19 mouse cellular contexts compared by ENCODE assay signal in the genomic region with DNA sequence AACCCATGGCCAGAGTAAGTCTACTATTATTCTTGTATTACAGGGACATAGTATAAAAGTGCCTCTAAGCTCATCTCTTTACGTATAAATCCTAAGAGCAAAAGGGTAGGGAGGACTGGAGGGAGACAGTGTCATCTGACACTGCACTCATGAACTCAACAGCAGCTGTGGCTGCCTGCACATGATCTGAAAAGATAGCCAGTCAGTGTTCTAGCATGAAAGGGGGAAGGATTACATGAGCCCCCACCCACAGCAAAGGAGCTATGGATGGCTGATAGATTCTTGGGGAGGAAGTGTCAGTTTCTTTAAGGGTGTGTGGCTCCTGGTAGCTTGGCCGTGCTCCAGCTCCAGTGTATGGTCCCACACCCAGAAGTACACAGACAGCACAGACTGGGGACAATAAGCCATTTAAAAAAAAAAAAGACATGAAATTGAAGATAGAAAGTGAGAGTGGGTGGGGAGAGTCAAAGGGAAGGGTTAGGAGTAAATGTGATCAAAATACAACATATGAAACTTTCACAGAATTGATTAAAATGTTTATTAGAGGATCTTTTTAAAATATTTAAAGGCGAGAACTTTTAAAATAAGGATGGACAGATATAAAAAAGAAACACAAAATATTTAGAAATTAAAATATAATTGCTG. TPM values are rescaled to one million over a fixed set of nuclear protein-coding genes. Genes with fewer than 3 reads are reported as not detected.
DNase-seq lines count a peak whose midpoint lies in the region; ATAC-seq lines count a peak whose summit lies in the region.
"Had no signal": no experiment of that assay in that cellular context is flagged by ENCODE, and none has a peak within 500 bp of the region (broad histone marks: within the 10 kb centered on the region; RNA-seq: fewer than 3 reads in every experiment).

No protein-coding gene starts in this region.

- WGBS in intestine, embryonic 16.5 days = 56% methylated on average over 3 of the region's 3 CpGs
- WGBS in intestine, embryonic 15.5 days = 63% methylated on average over 3 of the region's 3 CpGs
- 49% methylated on average over 3 of the region's 3 CpGs for WGBS in lung, embryonic 16.5 days
- WGBS in heart, embryonic 15.5 days = 45% methylated on average over 3 of the region's 3 CpGs
- WGBS in midbrain, embryonic 16.5 days = 77% methylated on average over 3 of the region's 3 CpGs

- peak; percentile 7; the same call in 1 of the 2 replicates for ATAC-seq in intestine, embryonic 16.5 days
- ATAC-seq in intestine, embryonic 15.5 days = no peak
- peak; percentile 36; the same call in 1 of the 2 replicates for ATAC-seq in lung, embryonic 16.5 days (ENCODE audit: low read depth)
- ATAC-seq in heart, embryonic 15.5 days (replicated peaks; ENCODE audit: insufficient number of reproducible peaks, insufficient read depth, low FRiP score, low read depth) = peak; percentile 53; the same call in 1 of the 2 replicates
- ATAC-seq in megakaryocyte progenitor cell, adult 5-6 weeks (replicated peaks; ENCODE audit: poor library complexity) = peak; percentile 80
- ATAC-seq in midbrain, embryonic 16.5 days = no peak
- ATAC-seq: activated CD4-positive, CD25-positive, alpha-beta regulatory T cell, adult 4 months; forebrain, postnatal 0 days had no signal

- DNase-seq in lung, postnatal 36 days = no peak
- no peak for DNase-seq in layer of hippocampus, adult 11-12 months (ENCODE audit: low spot score)
- DNase-seq: adrenal gland, postnatal 25 days; cerebellum, adult 9-10 months; forebrain, postnatal 0 days; gastrocnemius, postnatal 10 days; lung, embryonic 14.5 days; thymus, postnatal 25 days had no signal

- H3K9ac ChIP-seq in intestine, embryonic 16.5 days (ENCODE audit: low read depth, low read length) = no peak overlapping the region
- no peak overlapping the region for H3K9ac ChIP-seq in intestine, embryonic 15.5 days
- H3K9ac ChIP-seq in lung, embryonic 16.5 days (ENCODE audit: low read length) = no peak overlapping the region
- H3K9ac ChIP-seq in heart, embryonic 15.5 days = no peak overlapping the region
- no peak overlapping the region for H3K9ac ChIP-seq in midbrain, embryonic 16.5 days (ENCODE audit: low read depth, low read length)
- H3K9ac ChIP-seq: forebrain, postnatal 0 days; lung, embryonic 14.5 days had no signal

- no peak overlapping the region for H3K27ac ChIP-seq in intestine, embryonic 16.5 days (ENCODE audit: low read length)
- no peak overlapping the region for H3K27ac ChIP-seq in intestine, embryonic 15.5 days
- no peak overlapping the region for H3K27ac ChIP-seq in lung, embryonic 16.5 days (ENCODE audit: low read length)
- peak overlapping the region; percentile 77 for H3K27ac ChIP-seq in heart, embryonic 15.5 days
- no peak overlapping the region for H3K27ac ChIP-seq in midbrain, embryonic 16.5 days (ENCODE audit: low read length)
- H3K27ac ChIP-seq: hindbrain, embryonic 10.5 days; stomach, postnatal 0 days had no signal

- H3K4me1 ChIP-seq in intestine, embryonic 16.5 days (ENCODE audit: control insufficient read depth, insufficient read depth, low read length) = 0 out of 2 replicates have a peak, but pooled peaks cover 4% of the 10 kb centered on the region
- no peaks in the 10 kb centered on the region for H3K4me1 ChIP-seq in intestine, embryonic 15.5 days (replicated peaks)
- no peaks in the 10 kb centered on the region; the same call in 1 of the 2 replicates for H3K4me1 ChIP-seq in lung, embryonic 16.5 days (replicated peaks; ENCODE audit: control insufficient read depth, insufficient read depth, low read length)
- peaks cover 22% of the 10 kb centered on the region for H3K4me1 ChIP-seq in heart, embryonic 15.5 days (replicated peaks)
- H3K4me1 ChIP-seq in midbrain, embryonic 16.5 days (ENCODE audit: control insufficient read depth, insufficient read depth, low read length) = no peaks in the 10 kb centered on the region

- no peaks in the 10 kb centered on the region for H3K36me3 ChIP-seq in intestine, embryonic 16.5 days (ENCODE audit: control insufficient read depth, insufficient read depth, low read length)
- H3K36me3 ChIP-seq in intestine, embryonic 15.5 days = no peaks in the 10 kb centered on the region
- H3K36me3 ChIP-seq in lung, embryonic 16.5 days (ENCODE audit: control insufficient read depth, insufficient read depth, low read length) = no peaks in the 10 kb centered on the region
- H3K36me3 ChIP-seq in heart, embryonic 15.5 days = no peaks in the 10 kb centered on the region
- H3K36me3 ChIP-seq in midbrain, embryonic 16.5 days (ENCODE audit: control insufficient read depth, insufficient read depth, low read length) = no peaks in the 10 kb centered on the region
- H3K36me3 ChIP-seq: hindbrain, embryonic 10.5 days had no signal

- no peaks in the 10 kb centered on the region for H3K27me3 ChIP-seq in intestine, embryonic 16.5 days (replicated peaks; ENCODE audit: control insufficient read depth, insufficient read depth, low read length)
- no peaks in the 10 kb centered on the region for H3K27me3 ChIP-seq in intestine, embryonic 15.5 days (replicated peaks)
- no peaks in the 10 kb centered on the region for H3K27me3 ChIP-seq in lung, embryonic 16.5 days (ENCODE audit: control insufficient read depth, insufficient read depth, low read depth, low read length)
- no peaks in the 10 kb centered on the region for H3K27me3 ChIP-seq in heart, embryonic 15.5 days
- H3K27me3 ChIP-seq in midbrain, embryonic 16.5 days (ENCODE audit: control insufficient read depth, insufficient read depth, low read depth, low read length) = no peaks in the 10 kb centered on the region

- H3K4me2 ChIP-seq in intestine, embryonic 16.5 days (ENCODE audit: low read depth, low read length) = 0 out of 2 replicates have a peak overlapping the region, but pooled peaks have one; percentile 12
- H3K4me2 ChIP-seq in intestine, embryonic 15.5 days (replicated peaks) = no peak overlapping the region
- no peak overlapping the region for H3K4me2 ChIP-seq in lung, embryonic 16.5 days (ENCODE audit: low read depth, low read length)
- peak overlapping the region; percentile 33 for H3K4me2 ChIP-seq in heart, embryonic 15.5 days
- H3K4me2 ChIP-seq in midbrain, embryonic 16.5 days (ENCODE audit: low read length) = no peak overlapping the region
- H3K4me2 ChIP-seq: lung, embryonic 14.5 days; midbrain, embryonic 11.5 days had no signal

- H3K4me3 ChIP-seq in intestine, embryonic 16.5 days (ENCODE audit: low read length) = no peak overlapping the region
- H3K4me3 ChIP-seq in intestine, embryonic 15.5 days (replicated peaks) = no peak overlapping the region
- no peak overlapping the region for H3K4me3 ChIP-seq in lung, embryonic 16.5 days (ENCODE audit: low read length)
- H3K4me3 ChIP-seq in heart, embryonic 15.5 days = no peak overlapping the region
- no peak overlapping the region for H3K4me3 ChIP-seq in midbrain, embryonic 16.5 days (ENCODE audit: low read depth, low read length)
- H3K4me3 ChIP-seq: erythroblast, embryonic 14.5 days; hindbrain, embryonic 10.5 days had no signal

- H3K9me3 ChIP-seq in intestine, embryonic 16.5 days (ENCODE audit: control insufficient read depth, low read length) = no peaks in the 10 kb centered on the region
- no peaks in the 10 kb centered on the region for H3K9me3 ChIP-seq in intestine, embryonic 15.5 days
- no peaks in the 10 kb centered on the region for H3K9me3 ChIP-seq in lung, embryonic 16.5 days (ENCODE audit: control insufficient read depth, low read length)
- no peaks in the 10 kb centered on the region for H3K9me3 ChIP-seq in heart, embryonic 15.5 days (replicated peaks)
- no peaks in the 10 kb centered on the region for H3K9me3 ChIP-seq in midbrain, embryonic 16.5 days (replicated peaks; ENCODE audit: control insufficient read depth, low read length, poor library complexity, severe bottlenecking)
- H3K9me3 ChIP-seq: hindbrain, embryonic 10.5 days had no signal

RNA-seq across cellular contexts. Expression of a gene that starts 22.6 kb away (rescaled TPM):
- not detected in 2 replicates for polyA plus RNA-seq in intestine, embryonic 16.5 days (2015; fragmentation: Nextera tagmentation; extraction: Ambion mirVana)
- polyA plus RNA-seq in intestine, embryonic 15.5 days (2015; fragmentation: Nextera tagmentation; extraction: Ambion mirVana) = not detected in 2 replicates
- 0.26 and 0.69 TPM in 2 replicates for polyA plus RNA-seq in lung, embryonic 16.5 days (2015; fragmentation: Nextera tagmentation; extraction: Ambion mirVana)
- 0.10 and 0.19 TPM in 2 replicates for polyA plus RNA-seq in heart, embryonic 15.5 days (2015; fragmentation: Nextera tagmentation; extraction: Ambion mirVana)
- total RNA-seq in megakaryocyte progenitor cell, adult 5-6 weeks (2015) = not detected in 2 replicates
- total RNA-seq in megakaryocyte progenitor cell, adult 5-6 weeks (2017) = not detected in 2 replicates
- polyA plus RNA-seq in midbrain, embryonic 16.5 days (2015; fragmentation: Nextera tagmentation; extraction: Ambion mirVana) = 0.09 TPM in 1 of 2 replicates, not detected in the other
- total RNA-seq: adrenal gland, postnatal 25 days; forebrain, postnatal 0 days; gastrocnemius, postnatal 10 days had no signal
- polyA plus RNA-seq: activated CD4-positive, CD25-positive, alpha-beta regulatory T cell, adult 4 months; erythroblast, embryonic 14.5 days; forebrain, postnatal 0 days; hindbrain, embryonic 10.5 days; lung, embryonic 14.5 days; midbrain, embryonic 11.5 days had no signal

RNA-seq across cellular contexts. Expression of a gene that starts 52.8 kb away (rescaled TPM):
- polyA plus RNA-seq in intestine, embryonic 16.5 days (2015; fragmentation: Nextera tagmentation; extraction: Ambion mirVana) = 63.7 and 66.0 TPM in 2 replicates
- polyA plus RNA-seq in intestine, embryonic 15.5 days (2015; fragmentation: Nextera tagmentation; extraction: Ambion mirVana) = 50.5 and 51.6 TPM in 2 replicates
- polyA plus RNA-seq in lung, embryonic 16.5 days (2015; fragmentation: Nextera tagmentation; extraction: Ambion mirVana) = 47.8 and 49.4 TPM in 2 replicates
- polyA plus RNA-seq in heart, embryonic 15.5 days (2015; fragmentation: Nextera tagmentation; extraction: Ambion mirVana) = 29.4 and 34.9 TPM in 2 replicates
- 20.2 and 25.5 TPM in 2 replicates for total RNA-seq in megakaryocyte progenitor cell, adult 5-6 weeks (2015)
- 17.3 and 17.6 TPM in 2 replicates for total RNA-seq in megakaryocyte progenitor cell, adult 5-6 weeks (2017)
- polyA plus RNA-seq in midbrain, embryonic 16.5 days (2015; fragmentation: Nextera tagmentation; extraction: Ambion mirVana) = 26.5 and 30.5 TPM in 2 replicates
- polyA plus RNA-seq: erythroblast, embryonic 14.5 days had no signal

RNA-seq across cellular contexts. Expression of a gene that starts 58.1 kb away (rescaled TPM):
- polyA plus RNA-seq in intestine, embryonic 16.5 days (2015; fragmentation: Nextera tagmentation; extraction: Ambion mirVana) = 12.5 and 17.5 TPM in 2 replicates
- polyA plus RNA-seq in intestine, embryonic 15.5 days (2015; fragmentation: Nextera tagmentation; extraction: Ambion mirVana) = 4.8 and 5.9 TPM in 2 replicates
- 3.6 and 4.5 TPM in 2 replicates for polyA plus RNA-seq in lung, embryonic 16.5 days (2015; fragmentation: Nextera tagmentation; extraction: Ambion mirVana)
- 20.6 and 21.5 TPM in 2 replicates for polyA plus RNA-seq in heart, embryonic 15.5 days (2015; fragmentation: Nextera tagmentation; extraction: Ambion mirVana)
- not detected in 2 replicates for total RNA-seq in megakaryocyte progenitor cell, adult 5-6 weeks (2015)
- not detected in 2 replicates for total RNA-seq in megakaryocyte progenitor cell, adult 5-6 weeks (2017)
- 0.21 and 0.46 TPM in 2 replicates for polyA plus RNA-seq in midbrain, embryonic 16.5 days (2015; fragmentation: Nextera tagmentation; extraction: Ambion mirVana)
- polyA plus RNA-seq: activated CD4-positive, CD25-positive, alpha-beta regulatory T cell, adult 4 months; erythroblast, embryonic 14.5 days had no signal

Comparison
In these comparisons a context has a peak if more than half of its experiments do, and no peak if none do; other contexts are left out.
1. ATAC-seq: peak in intestine, embryonic 16.5 days (single experiment), lung, embryonic 16.5 days (single experiment), heart, embryonic 15.5 days (single experiment) and megakaryocyte progenitor cell, adult 5-6 weeks (single experiment); none in intestine, embryonic 15.5 days (single experiment) and midbrain, embryonic 16.5 days (single experiment).
2. H3K4me2 ChIP-seq: peak in intestine, embryonic 16.5 days (single experiment) and heart, embryonic 15.5 days (single experiment); none in intestine, embryonic 15.5 days (single experiment), lung, embryonic 16.5 days (single experiment) and midbrain, embryonic 16.5 days (single experiment).